Mouse (Mus musculus) megakaryocyte, adult 5-6 weeks (primary cell): ENCODE measurements around the gene Fgd4. TPM values are rescaled to one million over a fixed set of nuclear protein-coding genes. Genes with fewer than 3 reads are reported as not detected.
"Not testable (repeated sequence)": the region's sequence is repeated elsewhere in the genome, so short reads cannot be mapped to it uniquely, and the experiment has no call there.

Experiments
- ATAC-seq: 2 replicates; pipeline ENCODE4 v1.8.0; 2016; ENCODE audit warnings: mild to moderate bottlenecking, inconsistent platforms; ENCODE audit not compliant: poor library complexity, severe bottlenecking
- total RNA-seq, 2 experiments: library from RNA; stranded (forward) in 1 of 2; stranded (reverse) in 1 of 2; fragments of 153-499, 151-499 nt in 1 of 2; fragments of 221-1000, 200-1000 nt in 1 of 2; gene quantifications; 2 replicates each; pipeline versions ENCODE4 v1.2.3 to v1.2.4; 2015 to 2017

Fgd4 gene
- total RNA-seq, 2 experiments from 2014 or later, result 76.9 to 125 TPM

GRCm38 (mm10) chr16:16549105-16549504, 51.2 kb downstream of the Fgd4 start:
- peak; percentile 38; the same call in 1 of the 2 replicates for ATAC-seq

- no peak for ATAC-seq
Observed at GRCm38 (mm10) chr16:16546657-16547056, 53.7 kb downstream of the Fgd4 start.

DNA sequence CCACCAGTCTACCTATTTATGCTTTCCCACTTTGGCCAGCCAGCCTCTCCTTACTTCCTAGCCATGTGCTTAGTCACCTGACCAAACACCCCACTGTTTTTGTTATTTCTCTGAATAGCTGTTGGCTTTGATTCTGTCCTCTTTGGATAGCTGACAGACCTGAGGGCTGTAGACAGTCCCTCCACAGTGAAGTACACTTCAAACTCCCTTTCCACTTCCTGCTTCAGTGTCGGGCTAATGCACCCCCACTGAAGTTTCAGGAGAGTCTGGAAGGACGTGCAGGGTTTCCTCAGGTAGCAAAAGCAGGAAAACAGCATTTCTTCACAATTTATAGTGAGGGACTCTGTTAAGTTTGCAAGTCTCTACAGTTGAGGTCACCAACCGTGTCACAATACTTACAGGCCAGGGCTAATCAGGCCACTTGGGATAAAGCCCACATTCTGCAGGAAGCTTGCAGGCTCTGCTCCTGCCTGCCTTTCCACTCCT, 57.4 kb downstream of the Fgd4 start:
- no peak for ATAC-seq

GRCm38 (mm10) chr16:16539396-16539795, 61.0 kb downstream of the Fgd4 start:
- not testable (repeated sequence) for ATAC-seq

GRCm38 (mm10) chr16:16535232-16535631, 65.1 kb downstream of the Fgd4 start:
- no peak for ATAC-seq

DNA sequence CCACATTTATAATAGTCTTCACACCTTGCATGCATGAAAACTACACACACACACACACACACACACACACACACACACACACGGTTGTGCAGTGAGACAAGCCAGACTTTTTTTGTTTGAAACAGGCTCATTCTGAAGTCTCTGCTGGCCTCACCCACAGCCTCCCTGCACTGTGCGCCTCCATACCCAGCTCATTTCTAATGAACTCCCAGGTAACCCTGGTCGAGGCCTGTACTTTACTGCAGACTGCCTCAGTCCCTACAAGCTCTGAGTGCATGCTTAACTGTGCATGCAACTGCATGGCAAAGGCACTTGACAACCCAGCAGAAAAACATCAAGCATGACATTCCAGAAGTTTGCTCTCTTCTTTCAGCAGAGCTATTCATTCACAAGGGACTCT, 72.3 kb downstream of the Fgd4 start:
- no peak for ATAC-seq

- peak; percentile 61 for ATAC-seq
Observed at GRCm38 (mm10) chr16:16527267-16527666, 73.1 kb downstream of the Fgd4 start.

- ATAC-seq, result peak; percentile 72
Observed at GRCm38 (mm10) chr16:16526741-16527105, 73.6 kb downstream of the Fgd4 start.

DNA sequence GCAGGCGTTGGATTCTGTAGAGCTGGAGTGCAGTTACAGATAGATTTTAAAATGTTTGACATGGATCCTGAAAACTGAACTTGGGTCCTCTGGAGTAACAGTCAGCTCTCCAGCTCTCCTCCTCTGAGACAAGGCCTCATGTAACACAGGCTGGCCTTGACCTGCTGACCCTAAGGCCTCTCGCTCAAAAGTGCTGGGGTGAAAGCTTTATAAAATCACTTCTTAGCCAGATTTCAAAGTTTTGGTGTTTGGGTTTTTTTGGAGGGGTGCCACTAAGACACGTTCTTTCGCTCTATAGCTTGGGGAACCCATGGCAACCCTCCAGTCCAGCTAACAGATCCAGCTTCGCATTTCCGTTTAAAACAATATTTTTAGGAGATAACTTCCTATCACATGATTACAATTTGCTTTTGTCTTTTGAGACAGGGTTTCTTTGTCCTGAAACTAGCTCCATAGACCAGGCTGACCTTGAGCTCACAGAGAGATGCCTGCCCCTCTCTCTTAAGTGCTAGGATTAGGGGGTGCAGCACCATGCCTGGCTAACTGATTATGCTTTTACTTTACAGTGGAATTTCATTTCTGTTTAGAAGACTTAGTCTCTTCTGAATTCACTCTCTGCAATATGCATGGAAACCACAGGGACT, 74.1 kb downstream of the Fgd4 start:
- ATAC-seq, result no peak

DNA sequence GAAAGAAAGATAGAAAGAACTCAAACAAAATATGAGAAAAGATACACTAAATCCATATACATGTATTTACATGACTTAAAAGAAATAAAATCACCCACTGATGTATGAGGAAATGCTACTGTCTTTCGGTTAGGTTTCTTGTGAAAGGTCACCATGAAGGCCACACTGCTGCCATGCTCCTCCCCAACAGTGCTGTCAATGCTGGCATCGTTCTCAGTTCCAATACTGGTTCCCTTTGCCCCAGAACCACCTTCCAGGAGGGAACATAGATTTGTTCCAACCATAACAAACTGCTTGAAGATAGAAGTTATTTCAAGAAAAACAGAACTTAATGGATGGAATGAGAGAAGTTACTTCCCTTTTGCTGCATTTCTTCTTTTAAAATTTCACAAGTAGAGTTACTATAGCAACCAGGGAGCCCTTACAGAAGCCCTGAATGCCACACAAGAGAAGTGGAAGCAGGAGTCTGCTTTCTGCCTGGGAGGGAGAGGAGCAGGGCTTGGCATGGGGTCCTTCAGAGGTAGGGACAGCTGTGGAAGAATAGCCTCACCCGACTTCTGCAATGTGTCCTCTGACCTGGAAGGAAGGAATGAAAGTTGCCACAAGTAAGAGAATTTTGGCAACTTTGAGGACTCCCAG, 75.0 kb downstream of the Fgd4 start:
- peak; percentile 84 for ATAC-seq

DNA sequence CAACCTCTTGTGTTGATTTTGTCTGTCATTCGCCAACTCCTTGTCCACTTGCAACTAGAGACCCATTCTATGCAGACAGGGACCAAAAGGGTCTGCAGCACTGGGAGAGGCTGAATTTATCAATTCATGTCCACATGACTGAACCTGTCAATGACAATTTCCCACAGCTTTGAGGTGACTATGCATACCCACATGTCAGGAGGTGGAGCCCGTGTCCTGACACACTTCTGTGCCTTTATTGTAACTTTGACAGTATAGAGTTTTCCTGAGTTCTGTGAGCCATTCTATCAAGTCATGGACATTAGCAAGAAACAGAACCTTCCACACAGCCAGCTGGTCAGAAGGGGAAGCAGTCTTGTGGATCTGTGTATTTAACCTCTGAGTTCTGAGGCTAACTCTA, 76.7 kb downstream of the Fgd4 start:
- ATAC-seq, result no peak

DNA sequence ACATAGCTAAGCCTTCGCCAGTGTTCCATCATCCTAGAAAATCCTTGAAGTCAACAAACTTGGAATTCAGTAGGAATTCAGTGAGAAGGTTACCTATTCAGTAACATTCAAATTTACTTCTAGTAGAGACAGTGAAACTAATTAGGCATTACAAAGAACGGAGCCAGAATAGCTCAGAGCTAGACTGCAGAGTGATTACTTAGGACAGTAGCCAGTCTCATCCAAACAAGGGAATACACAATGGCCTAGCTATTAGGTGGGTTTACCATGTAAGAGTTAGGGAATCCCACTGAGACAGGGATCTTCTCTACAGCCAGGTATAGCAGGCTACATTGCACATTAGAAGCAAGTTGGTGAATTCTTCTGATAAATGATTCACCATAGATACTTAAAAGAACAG, 77.5 kb downstream of the Fgd4 start:
- ATAC-seq, result not testable (repeated sequence)

DNA sequence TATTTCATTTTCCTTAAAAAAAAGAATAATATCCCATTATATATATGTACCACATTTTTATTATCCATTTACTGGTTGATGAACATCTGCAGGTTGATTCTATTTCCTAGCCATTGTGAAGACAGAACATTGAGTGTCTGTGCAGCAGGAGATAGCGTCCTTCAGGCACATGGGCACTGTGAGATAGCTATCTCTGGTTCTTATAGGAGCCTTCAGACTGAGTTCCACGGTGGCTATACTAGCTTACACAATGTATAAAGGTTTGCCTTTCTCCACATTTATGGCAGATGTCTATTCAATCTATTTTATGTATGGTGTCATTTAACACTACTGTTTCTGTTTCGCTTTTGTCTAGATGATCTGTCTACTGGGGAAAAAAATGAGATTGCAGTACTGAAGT, 98.9 kb downstream of the Fgd4 start:
- ATAC-seq, result no peak

DNA sequence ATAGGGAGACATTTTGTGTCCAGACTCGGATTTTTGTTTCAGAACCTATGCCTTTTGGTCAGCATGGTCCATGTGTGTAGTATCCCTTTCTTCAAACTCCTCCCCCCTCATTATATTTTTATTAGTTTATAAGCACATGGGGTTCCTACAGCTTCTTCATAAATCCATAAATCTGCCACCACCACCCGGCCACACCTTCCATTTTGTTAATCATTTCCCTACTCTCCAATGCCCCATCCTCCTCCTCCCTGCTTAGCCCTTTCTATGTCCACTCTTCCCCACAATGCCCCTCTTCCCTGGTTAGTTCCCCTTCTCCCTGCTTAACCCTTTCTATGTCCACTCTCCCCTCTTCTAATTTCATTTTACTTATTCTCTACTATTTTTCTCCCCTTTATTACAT, 99.4 kb downstream of the Fgd4 start:
- ATAC-seq, result no peak

DNA sequence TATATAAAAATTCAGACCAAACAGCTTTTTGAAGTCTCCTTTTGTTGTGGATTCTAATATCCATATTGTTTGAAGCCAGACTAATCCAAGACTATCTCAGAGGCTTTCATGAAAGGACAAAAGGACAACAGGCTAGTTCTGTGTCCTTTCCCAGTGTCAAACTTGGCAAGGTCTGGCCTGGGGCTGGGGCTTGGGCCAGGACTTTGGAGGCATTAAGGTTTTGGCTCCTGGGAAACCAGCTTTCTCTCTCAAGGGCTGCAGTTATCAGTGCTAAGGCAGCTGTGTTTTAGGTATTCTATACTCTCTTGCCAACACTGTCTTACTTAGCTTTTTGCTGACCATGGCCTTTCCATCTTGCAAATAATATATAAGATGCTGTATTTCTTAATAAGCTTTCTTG, 101.6 kb downstream of the Fgd4 start:
- no peak for ATAC-seq

DNA sequence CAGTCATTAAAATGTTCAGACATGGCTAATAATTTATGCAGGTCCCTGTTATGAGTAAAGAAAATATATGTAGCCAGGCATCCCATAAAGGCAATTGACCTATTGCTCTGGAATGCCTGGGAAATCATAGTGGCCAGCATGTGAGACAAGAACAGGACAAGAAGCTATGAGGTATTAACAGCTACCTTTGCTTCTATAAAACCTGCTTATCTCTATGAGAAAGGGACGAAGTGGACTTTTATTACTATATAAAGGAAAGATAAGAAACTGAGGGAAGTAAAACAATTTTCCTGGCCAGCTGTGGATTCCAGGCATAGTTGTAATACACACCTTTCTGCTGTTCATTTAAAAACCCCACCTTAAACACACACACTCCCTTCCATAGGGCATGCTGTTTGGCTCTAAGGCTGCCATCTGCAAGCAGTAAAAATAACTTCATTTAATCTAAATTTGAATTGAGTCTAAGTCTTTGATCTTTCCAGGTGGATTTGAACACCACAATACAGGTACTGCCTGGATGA, 114.8 kb downstream of the Fgd4 start:
- no peak for ATAC-seq

DNA sequence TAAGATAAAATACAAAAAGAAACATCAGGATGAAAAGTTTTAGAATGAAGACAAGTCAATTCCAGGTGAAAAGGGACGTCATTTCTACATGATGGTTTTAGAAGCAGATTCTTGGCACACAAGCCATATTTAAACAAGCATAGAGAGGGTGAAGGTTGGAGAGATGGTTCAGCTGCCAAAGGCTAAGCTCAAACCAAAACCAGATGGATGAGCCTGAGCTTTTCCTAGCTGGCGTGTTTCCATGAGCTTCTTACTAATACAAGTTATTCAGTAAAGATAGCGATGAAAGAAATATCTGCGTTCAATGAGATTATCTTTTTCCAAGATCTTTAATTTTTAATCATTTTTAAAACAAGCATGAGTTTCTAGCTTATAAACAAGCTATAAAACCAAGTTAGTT, 115.7 kb downstream of the Fgd4 start:
- ATAC-seq, result no peak

DNA sequence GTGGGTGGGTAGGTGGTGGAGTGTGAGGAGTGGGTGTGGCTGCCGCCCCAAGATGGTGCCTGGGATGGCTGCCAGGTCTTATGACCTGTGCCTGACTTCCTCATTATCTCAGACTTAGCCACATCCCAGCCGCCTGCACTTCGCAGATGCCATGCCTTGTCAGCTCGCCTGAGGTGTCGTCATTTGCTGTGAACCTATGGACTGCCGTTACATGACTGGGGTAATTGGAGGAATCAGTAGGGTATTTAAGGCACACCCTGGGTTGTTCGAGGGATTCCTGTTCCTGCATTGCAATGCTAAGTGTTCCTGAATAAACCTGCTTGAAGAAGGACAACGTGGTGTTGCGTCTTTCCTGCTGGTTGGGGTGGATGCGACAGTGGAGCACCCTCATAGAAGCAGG, 126.9 kb downstream of the Fgd4 start:
- not testable (repeated sequence) for ATAC-seq

- no peak for ATAC-seq
Observed at GRCm38 (mm10) chr16:16450021-16450420, 150.3 kb downstream of the Fgd4 start.

DNA sequence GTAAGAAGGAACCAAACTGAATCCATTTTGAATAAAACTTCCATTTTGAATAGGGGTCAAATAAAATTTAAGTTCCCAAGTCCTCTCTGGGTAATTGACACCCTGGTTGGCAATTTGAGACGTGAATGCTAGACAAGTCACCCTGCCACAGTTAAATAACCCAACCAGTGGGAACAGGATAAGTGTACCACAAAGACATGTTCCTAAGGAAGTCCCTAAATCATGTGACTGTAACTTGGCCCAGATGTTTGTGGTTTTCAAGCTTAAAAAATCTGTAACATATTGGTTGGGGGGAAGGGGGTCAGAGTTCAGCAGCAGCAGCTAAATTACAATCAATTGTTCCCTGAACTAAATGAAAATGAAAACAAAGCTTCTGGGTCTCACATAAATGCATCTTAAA, 161.9 kb downstream of the Fgd4 start:
- ATAC-seq, result no peak

GRCm38 (mm10) chr16:16422456-16422855, 177.9 kb downstream of the Fgd4 start:
- ATAC-seq, result no peak

- ATAC-seq, result not testable (repeated sequence)
Observed at GRCm38 (mm10) chr16:16367217-16367616, 233.1 kb downstream of the Fgd4 start.
